Mouse (Mus musculus) telencephalon, adult 2 months (tissue): ENCODE data around the gene Col16a1.

Experiments
- DNase-seq: peaks from one replicate; pipeline ENCODE4 v3.0.0-alpha.2; 2011; ENCODE audit warnings: low read depth, low spot score

The Col16a1 gene

DNA sequence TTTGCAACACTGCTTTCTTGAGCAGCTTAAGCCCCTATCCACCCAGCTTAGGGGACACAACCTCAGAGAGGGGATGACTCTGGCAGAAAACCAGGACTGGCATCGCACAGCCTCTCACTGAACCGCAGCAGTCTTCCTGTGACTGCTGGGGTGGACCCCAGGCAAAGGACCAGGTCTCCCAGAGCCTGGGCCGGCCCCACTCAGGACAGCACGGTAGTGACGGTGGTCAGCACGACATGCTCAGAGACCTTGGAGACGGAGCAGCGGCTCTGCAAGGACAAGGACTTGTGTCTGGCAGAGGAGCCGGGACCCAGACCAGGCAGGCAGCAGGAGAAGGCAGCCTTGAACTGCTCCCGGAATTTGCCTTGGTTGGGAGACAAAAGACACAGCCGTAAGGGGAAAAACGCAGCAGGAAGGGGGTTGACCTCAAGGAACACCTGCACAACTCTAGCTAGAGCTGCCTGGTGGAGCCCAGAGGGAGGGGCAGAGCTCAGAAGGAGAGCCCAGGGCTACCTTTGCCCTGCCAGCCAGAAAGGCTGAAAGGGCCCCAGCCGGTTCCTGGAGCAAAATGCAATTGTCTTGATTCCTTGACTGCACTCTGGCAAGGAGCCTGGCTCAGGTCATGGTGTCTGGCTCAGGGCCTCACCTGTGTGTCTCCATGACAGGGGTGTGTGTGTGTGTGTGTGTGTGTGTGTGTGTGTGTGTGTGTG, 83.2 kb downstream of the Col16a1 start:
- no peak for DNase-seq

DNA sequence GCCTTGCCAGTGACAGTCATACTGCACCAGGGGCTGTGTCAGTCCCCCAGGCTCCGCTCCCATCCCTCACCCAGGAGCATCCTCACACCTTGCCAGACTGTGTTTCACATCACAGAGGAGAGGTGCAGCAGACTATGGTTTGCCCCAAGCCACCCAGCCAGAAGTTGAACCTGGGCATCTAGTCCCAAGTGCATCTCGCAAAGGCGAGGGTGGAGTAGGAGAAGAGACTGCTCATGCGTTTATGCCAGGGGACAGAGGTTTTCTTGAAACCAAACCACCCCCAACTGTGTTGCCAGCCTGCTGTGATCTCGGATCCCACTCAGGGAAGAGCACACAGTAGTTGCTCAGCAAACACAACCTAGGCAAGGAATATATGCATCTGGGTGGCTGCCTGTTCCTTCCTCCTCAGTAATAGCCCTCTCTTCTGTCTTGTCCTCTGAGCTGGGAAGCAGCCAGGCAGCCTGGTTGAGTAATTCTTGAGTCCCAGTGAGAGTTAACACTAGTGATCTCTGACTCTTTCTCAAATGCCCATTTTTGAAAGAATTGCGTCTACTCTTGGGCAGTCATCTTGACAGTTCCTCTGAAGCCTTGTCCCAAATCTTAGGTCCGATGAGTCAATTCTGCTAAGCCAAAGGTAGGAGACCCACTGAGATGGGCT, 83.9 kb downstream of the Col16a1 start:
- DNase-seq, result no peak

- DNase-seq, result no peak
These were observed 85.8 kb downstream of the Col16a1 start for GRCm38 (mm10) chr4:130133399-130133798.

DNA sequence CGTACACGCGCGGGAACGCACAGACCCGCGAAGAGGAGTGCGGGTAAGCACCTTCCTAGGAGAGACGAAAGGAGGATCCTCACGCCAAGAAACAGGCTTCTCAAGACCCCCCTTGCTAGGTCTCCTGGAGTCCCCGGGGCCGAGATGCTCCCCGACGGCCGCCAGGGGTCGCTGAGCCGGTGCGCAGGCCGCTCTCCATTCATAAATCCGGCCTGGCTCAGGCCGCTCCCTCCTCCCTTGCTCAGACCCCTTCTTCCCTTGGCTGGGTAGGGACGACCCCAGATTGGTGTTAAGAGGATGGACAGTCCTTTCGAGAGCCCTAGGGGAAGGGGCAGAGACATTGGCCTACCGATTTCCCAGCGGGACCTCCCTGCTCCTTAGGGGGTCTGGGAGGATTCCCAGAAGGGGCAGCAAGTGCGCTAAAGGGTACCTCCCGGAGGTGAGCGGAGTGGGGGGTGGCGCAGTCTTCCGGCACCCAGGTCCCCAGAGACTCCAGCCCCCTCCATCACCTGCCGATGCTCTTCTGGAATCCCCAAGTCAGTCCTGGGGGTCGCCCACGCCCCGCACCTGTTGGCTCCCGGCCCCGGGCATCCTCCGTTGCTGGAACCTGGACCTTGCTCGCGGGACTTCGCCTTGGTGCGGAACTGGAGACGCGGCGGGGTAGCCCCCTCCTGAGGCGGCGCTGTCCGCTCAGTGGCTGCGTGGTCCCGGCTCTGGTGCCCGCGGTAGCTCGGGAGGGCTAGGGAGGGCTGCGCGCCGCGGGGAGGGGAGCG, 91.0 kb downstream of the Col16a1 start:
- no peak for DNase-seq

- no peak for DNase-seq
These were observed 91.5 kb downstream of the Col16a1 start, which contains the start of gene Hcrtr1 for GRCm38 (mm10) chr4:130139214-130139492. Gene Hcrtr1 (minus strand): TSS chr4:130139359.

- peak; percentile 76 for DNase-seq
These were observed 93.4 kb downstream of the Col16a1 start for GRCm38 (mm10) chr4:130140992-130141402.

GRCm38 (mm10) chr4:130141786-130142185, 94.1 kb downstream of the Col16a1 start:
- DNase-seq, result no peak

- DNase-seq, result no peak
These were observed 100.8 kb downstream of the Col16a1 start for GRCm38 (mm10) chr4:130148405-130148804.
